Mouse (Mus musculus): ENCODE results near the gene Tmem201. TPM values are rescaled to one million over a fixed set of nuclear protein-coding genes. Genes with fewer than 3 reads are reported as not detected.
A peak's percentile ranks its signal among the peaks of the same experiment; 100 is the strongest.
"Not testable (repeated sequence)": the region's sequence is repeated elsewhere in the genome, so short reads cannot be mapped to it uniquely, and the experiment has no call there.

Tmem201 gene
- total and polyA plus RNA-seq, 2 experiments from 2014 or later = 48.5 to 67.8 TPM

GRCm38 (mm10) chr4:149772394-149772793 lies 34.5 kb upstream of the Tmem201 start:
- no peaks in the 10 kb centered on the region for H3K27me3 ChIP-seq (ENCODE audit: insufficient read depth, low read length)
- H3K27ac ChIP-seq (ENCODE audit: low read depth, low read length) = no peak overlapping the region
- 16% methylated on average over 2 of the region's 2 CpGs for WGBS
- H3K9me3 ChIP-seq (ENCODE audit: low read length) = no peaks in the 10 kb centered on the region
- DNase-seq (ENCODE audit: low spot score) (peak; percentile 73), ATAC-seq (ENCODE audit: low FRiP score) (no peak)
- H3K4me1 ChIP-seq (ENCODE audit: insufficient read depth, low read length) = 0 out of 2 replicates have a peak, but pooled peaks cover 3% of the 10 kb centered on the region
- peak overlapping the region; percentile 99 for H3K4me2 ChIP-seq (ENCODE audit: low read depth, low read length, poor library complexity, severe bottlenecking)
- peak overlapping the region; percentile 58; the same call in 1 of the 2 replicates for H3K4me3 ChIP-seq (ENCODE audit: low read depth, low read length)
- H3K9ac ChIP-seq (replicated peaks; ENCODE audit: low read length, poor library complexity, severe bottlenecking) = no peak overlapping the region
- no peaks in the 10 kb centered on the region for H3K36me3 ChIP-seq (ENCODE audit: insufficient read depth, low read length)
- TF ChIP-seq CTCF (IDR thresholded peaks at IDR 0.05) = peak; percentile 74

- Histone ChIP-seq H3K9me3 (ENCODE audit: low read length) (no peaks in the 10 kb centered on the region), H3K9ac (replicated peaks; ENCODE audit: low read length, poor library complexity, severe bottlenecking) (no peak overlapping the region), H3K4me2 (ENCODE audit: low read depth, low read length, poor library complexity, severe bottlenecking) (no peak overlapping the region), H3K27me3 (ENCODE audit: insufficient read depth, low read length) (no peaks in the 10 kb centered on the region), H3K4me3 (ENCODE audit: low read depth, low read length) (no peak overlapping the region), H3K36me3 (ENCODE audit: insufficient read depth, low read length) (peaks cover 6% of the 10 kb centered on the region; the same call in 1 of the 2 replicates), H3K27ac (ENCODE audit: low read depth, low read length) (no peak overlapping the region), H3K4me1 (ENCODE audit: insufficient read depth, low read length) (no peaks in the 10 kb centered on the region)
- DNase-seq (ENCODE audit: low spot score) = no peak
- ATAC-seq (ENCODE audit: low FRiP score) = no peak
- no peak for TF ChIP-seq CTCF (IDR thresholded peaks at IDR 0.05)
- 93% methylated on average over 5 of the region's 5 CpGs for WGBS
These were observed 27.4 kb upstream of the Tmem201 start for GRCm38 (mm10) chr4:149765201-149765600.

GRCm38 (mm10) chr4:149763335-149763734 lies 25.5 kb upstream of the Tmem201 start:
- no peaks in the 10 kb centered on the region for H3K4me1 ChIP-seq (ENCODE audit: insufficient read depth, low read length)
- H3K4me2 ChIP-seq (ENCODE audit: low read depth, low read length, poor library complexity, severe bottlenecking) = no peak overlapping the region
- H3K9me3 ChIP-seq (ENCODE audit: low read length) = no peaks in the 10 kb centered on the region
- H3K27me3 ChIP-seq (ENCODE audit: insufficient read depth, low read length) = no peaks in the 10 kb centered on the region
- no peak overlapping the region for H3K9ac ChIP-seq (replicated peaks; ENCODE audit: low read length, poor library complexity, severe bottlenecking)
- TF ChIP-seq CTCF (IDR thresholded peaks at IDR 0.05) = no peak
- ATAC-seq (ENCODE audit: low FRiP score) (no peak), DNase-seq (ENCODE audit: low spot score) (no peak)
- no peak overlapping the region for H3K4me3 ChIP-seq (ENCODE audit: low read depth, low read length)
- no peak overlapping the region for H3K27ac ChIP-seq (ENCODE audit: low read depth, low read length)
- WGBS = 83% methylated on average over 2 of the region's 2 CpGs
- H3K36me3 ChIP-seq (ENCODE audit: insufficient read depth, low read length) = peaks cover 9% of the 10 kb centered on the region; the same call in 1 of the 2 replicates

GRCm38 (mm10) chr4:149759517-149759916 lies 21.7 kb upstream of the Tmem201 start:
- ATAC-seq (ENCODE audit: low FRiP score) = no peak

GRCm38 (mm10) chr4:149758423-149758822 lies 20.6 kb upstream of the Tmem201 start:
- H3K27ac ChIP-seq (ENCODE audit: low read depth, low read length) = no peak overlapping the region
- TF ChIP-seq CTCF (IDR thresholded peaks at IDR 0.05) = no peak
- no peaks in the 10 kb centered on the region for H3K4me1 ChIP-seq (ENCODE audit: insufficient read depth, low read length)
- WGBS = 74% methylated on average over 6 of the region's 6 CpGs
- no peaks in the 10 kb centered on the region for H3K27me3 ChIP-seq (ENCODE audit: insufficient read depth, low read length)
- DNase-seq (ENCODE audit: low spot score) = no peak
- H3K9ac ChIP-seq (replicated peaks; ENCODE audit: low read length, poor library complexity, severe bottlenecking) = no peak overlapping the region
- peaks cover 18% of the 10 kb centered on the region; the same call in 1 of the 2 replicates for H3K36me3 ChIP-seq (ENCODE audit: insufficient read depth, low read length)
- H3K4me3 ChIP-seq (ENCODE audit: low read depth, low read length) = no peak overlapping the region
- ATAC-seq (ENCODE audit: low FRiP score) = no peak
- H3K9me3 ChIP-seq (ENCODE audit: low read length) = no peaks in the 10 kb centered on the region
- no peak overlapping the region for H3K4me2 ChIP-seq (ENCODE audit: low read depth, low read length, poor library complexity, severe bottlenecking)

More at GRCm38 (mm10) chr4:149759517-149759916, 21.7 kb upstream of the Tmem201 start:
- Histone ChIP-seq H3K9ac (replicated peaks; ENCODE audit: low read length, poor library complexity, severe bottlenecking) (no peak overlapping the region), H3K27me3 (ENCODE audit: insufficient read depth, low read length) (no peaks in the 10 kb centered on the region), H3K27ac (ENCODE audit: low read depth, low read length) (no peak overlapping the region), H3K9me3 (ENCODE audit: low read length) (no peaks in the 10 kb centered on the region), H3K4me1 (ENCODE audit: insufficient read depth, low read length) (no peaks in the 10 kb centered on the region), H3K4me2 (ENCODE audit: low read depth, low read length, poor library complexity, severe bottlenecking) (no peak overlapping the region), H3K36me3 (ENCODE audit: insufficient read depth, low read length) (peaks cover 13% of the 10 kb centered on the region; the same call in 1 of the 2 replicates), H3K4me3 (ENCODE audit: low read depth, low read length) (no peak overlapping the region)
- no peak for TF ChIP-seq CTCF (IDR thresholded peaks at IDR 0.05)
- WGBS = 79% methylated on average over 5 of the region's 5 CpGs
- no peak for DNase-seq (ENCODE audit: low spot score)

- H3K9ac ChIP-seq (replicated peaks; ENCODE audit: low read length, poor library complexity, severe bottlenecking); H3K4me2 ChIP-seq (ENCODE audit: low read depth, low read length, poor library complexity, severe bottlenecking); DNase-seq (ENCODE audit: low spot score); ATAC-seq (ENCODE audit: low FRiP score); H3K9me3 ChIP-seq (ENCODE audit: low read length); H3K4me1 ChIP-seq (ENCODE audit: insufficient read depth, low read length); H3K27ac ChIP-seq (ENCODE audit: low read depth, low read length); H3K27me3 ChIP-seq (ENCODE audit: insufficient read depth, low read length); H3K4me3 ChIP-seq (ENCODE audit: low read depth, low read length): not testable (repeated sequence)
- peaks cover 18% of the 10 kb centered on the region; the same call in 1 of the 2 replicates for H3K36me3 ChIP-seq (ENCODE audit: insufficient read depth, low read length)
- 93% methylated on average over 7 of the region's 7 CpGs for WGBS
These were observed 18.7 kb upstream of the Tmem201 start for GRCm38 (mm10) chr4:149756546-149756945.
